Mouse (Mus musculus) liver, postnatal 0 days (tissue): Measurements from ENCODE around the gene Kpna4. TPM values are rescaled to one million over a fixed set of nuclear protein-coding genes. Genes with fewer than 3 reads are reported as not detected.

ENCODE experiments used
- ATAC-seq: fragments of 200-750 bp; cut with Nextera tagmentation; 2 replicates; pipeline ENCODE4 v1.8.0; 2017; ENCODE audit warnings: mild to moderate bottlenecking, moderate library complexity
- DNase-seq: peaks from one replicate; pipeline ENCODE4 v3.0.0-alpha.2; 2016
- H3K27ac ChIP-seq: fragments of 300-500 bp; sonication (generic); 2 replicates; pipeline ENCODE4 v1.5.1; 2014; ENCODE audit warnings: antibody characterized with exemption, moderate library complexity, mild to moderate bottlenecking, low read depth
- H3K27me3 ChIP-seq: fragments of 300-500 bp; sonication (generic); 2 replicates; pipeline ENCODE4 v1.6.1; 2014; ENCODE audit warnings: low read length, control low read depth, mixed read lengths; ENCODE audit not compliant: insufficient read depth
- H3K36me3 ChIP-seq: fragments of 300-500 bp; sonication (generic); replicated peaks from 2 replicates; pipeline ENCODE4 v1.6.1; 2014; ENCODE audit warnings: mild to moderate bottlenecking, control low read depth, low read length, moderate library complexity, mixed read lengths; ENCODE audit not compliant: insufficient read depth
- H3K4me1 ChIP-seq: fragments of 300-500 bp; sonication (generic); 2 replicates; pipeline ENCODE4 v1.6.1; 2014; ENCODE audit warnings: antibody characterized with exemption, mild to moderate bottlenecking, control low read depth; ENCODE audit not compliant: insufficient read depth
- H3K4me2 ChIP-seq: fragments of 300-500 bp; sonication (generic); 2 replicates; pipeline ENCODE4 v1.6.1; 2014; ENCODE audit warnings: low read depth, mild to moderate bottlenecking, low read length, moderate library complexity, mixed read lengths
- H3K4me3 ChIP-seq: fragments of 300-500 bp; sonication (generic); 2 replicates; pipeline ENCODE4 v1.5.1; 2014; ENCODE audit warnings: low read depth, low read length
- H3K9ac ChIP-seq: fragments of 300-500 bp; sonication (generic); replicated peaks from 2 replicates; pipeline ENCODE4 v1.6.1; 2014; ENCODE audit warnings: mild to moderate bottlenecking, moderate library complexity
- H3K9me3 ChIP-seq: fragments of 300-500 bp; sonication (generic); 2 replicates; pipeline ENCODE4 v1.6.1; 2016; ENCODE audit warnings: mild to moderate bottlenecking, control low read depth, low read length, mixed read lengths
- CTCF ChIP-seq: sonication (generic); IDR thresholded peaks from 2 replicates; pipeline ENCODE4 v1.5.1; 2016; ENCODE audit warnings: antibody characterized with exemption, low read depth
- EP300 ChIP-seq: IDR thresholded peaks from 2 replicates; pipeline ENCODE4 v1.6.1; 2016; ENCODE audit warnings: antibody characterized with exemption, low read depth, mild to moderate bottlenecking
- WGBS: fragments of 180-500 bp; shearing (Covaris S2); extraction: QIAGEN DNeasy Blood & Tissue Kit; methylation state at CpG from one replicate; pipeline ENCODE4 v1.1.7; 2014; ENCODE audit not compliant: insufficient replicate concordance; 5-methylcytosine and 5-hydroxymethylcytosine counted together
- polyA plus RNA-seq: library from polyadenylated mRNA; unstranded; fragments of >200 nt; fragmentation: Nextera tagmentation; extraction: Ambion mirVana; gene quantifications from 2 replicates; pipeline ENCODE4 v1.2.1, GENCODE M21; 2015

The Kpna4 gene
- polyA plus RNA-seq, 1 experiment from 2014 or later = 9.0 TPM

GRCm38 (mm10) chr3:69017181-69017580 lies 109.7 kb downstream of the Kpna4 start:
- TF ChIP-seq EP300 (no peak), CTCF (no peak)
- H3K36me3 ChIP-seq = peaks cover 78% of the 10 kb centered on the region
- WGBS = 73% methylated on average over 3 of the region's 3 CpGs

More at GRCm38 (mm10) chr3:69017181-69017580, 109.7 kb downstream of the Kpna4 start:
- Histone ChIP-seq H3K9ac (no peak overlapping the region), H3K27ac (no peak overlapping the region), H3K4me3 (no peak overlapping the region), H3K4me1 (no peaks in the 10 kb centered on the region), H3K9me3 (no peaks in the 10 kb centered on the region), H3K27me3 (no peaks in the 10 kb centered on the region), H3K4me2 (no peak overlapping the region)
- ATAC-seq = no peak
- DNase-seq = no peak

Other genes starting within 250 kb of the Kpna4 start
- 2.8 and 3.2 TPM in 2 replicates for gene Ift80, start 122.5 kb downstream of the Kpna4 start, polyA plus RNA-seq
- 86.5 and 88.3 TPM in 2 replicates for gene Smc4, start 122.4 kb downstream of the Kpna4 start, polyA plus RNA-seq
- gene Trim59, start 82.4 kb downstream of the Kpna4 start, polyA plus RNA-seq = 47.8 and 53.8 TPM in 2 replicates
- not detected in 2 replicates for gene Arl14, start 95.3 kb upstream of the Kpna4 start, polyA plus RNA-seq
- gene Ppm1l, start 189.7 kb upstream of the Kpna4 start, polyA plus RNA-seq = 2.4 and 2.8 TPM in 2 replicates